Mouse (Mus musculus): ENCODE measurements around the gene Srrm1.
A peak's percentile ranks its signal among the peaks of the same experiment; 100 is the strongest.

Gene Srrm1

DNA sequence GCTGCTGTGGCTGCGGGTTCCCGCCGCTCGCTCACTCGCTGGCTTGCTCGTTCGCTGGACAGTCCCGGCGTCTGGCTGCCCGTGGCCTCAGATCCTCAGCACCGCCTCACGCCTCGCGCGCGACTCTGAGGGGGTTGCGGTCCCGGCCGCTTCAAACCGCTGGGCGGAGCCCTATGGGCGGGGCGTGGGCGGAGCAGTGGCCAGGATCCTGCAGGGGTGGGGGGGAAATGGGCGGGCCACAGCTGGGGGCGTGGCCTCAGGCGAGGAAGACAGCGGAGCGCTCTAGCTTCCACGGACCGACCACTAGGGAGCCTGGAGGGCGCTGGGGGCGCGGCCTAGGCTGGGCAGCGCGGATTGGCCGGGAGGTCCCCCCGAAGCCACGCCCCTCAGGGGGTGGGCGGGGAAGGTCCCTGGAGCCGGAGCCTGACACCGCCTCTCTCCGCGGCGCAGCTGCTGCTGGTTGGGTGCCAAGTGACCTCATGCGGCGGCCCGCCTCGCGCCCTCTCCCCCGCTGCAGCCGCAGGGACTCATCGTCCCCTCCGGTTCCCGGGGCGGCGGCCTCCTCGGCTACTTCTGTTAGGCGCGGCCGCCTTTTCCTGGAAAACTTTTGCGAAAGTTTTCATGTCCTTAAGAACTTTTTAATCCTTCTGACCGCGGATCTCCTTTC lies 80.3 kb downstream of the Srrm1 start, which contains the start of gene Clic4:
Gene Clic4, minus strand, starts transcription at position 175 of the 667 bp plus-strand sequence.
- DNase-seq (ENCODE audit: low read depth, low spot score), result peak; percentile 99

DNA sequence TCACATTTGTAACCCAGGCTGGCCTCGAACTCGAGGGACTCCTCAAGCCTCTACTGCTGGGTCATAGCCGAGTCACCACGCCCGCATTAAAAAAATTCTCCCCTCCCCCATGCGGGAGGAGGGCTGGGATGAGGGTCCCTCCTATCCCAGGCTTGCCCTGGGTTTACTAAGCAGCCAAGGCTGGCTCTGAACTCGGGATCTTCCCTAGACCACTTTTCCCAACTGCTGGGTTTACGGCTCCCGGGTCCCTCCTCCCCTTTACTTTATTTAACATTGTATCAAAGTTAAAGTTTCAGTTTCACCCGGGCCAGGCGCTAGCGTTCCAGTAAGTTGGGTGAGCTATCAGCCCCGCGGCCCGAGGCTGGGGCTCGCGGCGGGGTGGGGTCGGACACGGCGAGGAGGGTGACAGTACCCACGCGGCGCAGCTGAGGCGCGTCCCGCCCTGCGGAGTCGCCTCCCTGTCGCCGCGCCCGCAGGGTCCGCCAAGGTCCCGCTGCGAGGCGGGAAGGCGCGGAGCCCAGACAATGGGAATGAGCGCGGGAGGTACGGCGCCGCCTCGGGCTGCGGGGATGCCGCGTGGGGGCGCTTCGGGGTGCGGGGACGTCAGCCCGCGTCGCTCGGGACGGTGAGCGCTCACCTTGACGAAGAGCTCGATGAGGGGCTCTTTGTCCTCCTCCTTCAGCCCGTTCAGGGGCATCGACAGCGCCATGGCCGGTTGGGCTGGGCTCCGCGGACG lies 81.1 kb downstream of the Srrm1 start:
- DNase-seq (ENCODE audit: low read depth, low spot score), result peak; percentile 84

DNA sequence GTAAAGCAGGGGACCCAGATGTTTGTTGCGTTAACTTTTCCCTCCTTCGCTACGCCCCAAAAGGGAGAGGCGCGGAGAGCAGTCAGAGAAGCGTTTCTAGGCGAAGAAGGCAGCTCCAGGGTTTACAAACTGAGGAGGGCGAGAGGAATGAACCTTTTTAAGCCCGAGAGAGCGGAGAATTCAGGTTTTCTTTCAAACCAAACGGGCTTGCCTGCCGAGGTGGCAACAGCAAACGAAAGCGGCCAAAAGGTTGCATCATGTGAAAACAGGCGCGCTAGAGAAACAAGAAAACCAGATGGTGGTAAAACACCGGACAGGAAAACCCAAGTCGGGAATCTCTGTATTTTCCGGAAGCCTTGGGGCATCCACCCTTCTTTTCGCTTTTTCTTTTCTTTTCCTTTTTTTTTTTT lies 81.7 kb downstream of the Srrm1 start:
- peak; percentile 37 for DNase-seq (ENCODE audit: low read depth, low spot score)

Data from mesoderm, embryonic 11.5 days (tissue).